Mouse (Mus musculus): ENCODE measurements at regions not wholly inside any gene's neighbourhood (a gene's known extent, or its start where the extent isn't known, plus 50 kb on each side); places are given as distances from the start of the nearest gene placed in this dataset.

GRCm38 (mm10) chr7:62924585-62925331, 101.3 kb upstream of the A26c2 start:
- no peak for DNase-seq (ENCODE audit: low read depth)

GRCm38 (mm10) chr7:62922246-62922645, 98.8 kb upstream of the A26c2 start:
- DNase-seq (ENCODE audit: low read depth): no peak

GRCm38 (mm10) chr7:62894337-62894736, 70.9 kb upstream of the A26c2 start:
- no peak for DNase-seq (ENCODE audit: low read depth)

GRCm38 (mm10) chr7:62877033-62877432, 53.6 kb upstream of the A26c2 start:
- DNase-seq (ENCODE audit: low read depth): peak; percentile 19
